Mouse (Mus musculus) liver, embryonic 14.5 days (tissue): ENCODE data around the gene Syt8.

Experiments
- CTCF ChIP-seq: IDR thresholded peaks from 2 replicates; pipeline ENCODE4 v1.5.1; 2016; ENCODE audit warnings: antibody characterized with exemption, low read depth, control low read depth
- EP300 ChIP-seq: IDR thresholded peaks from 2 replicates; pipeline ENCODE4 v1.6.1; 2016; ENCODE audit warnings: antibody characterized with exemption, low read depth

DNA sequence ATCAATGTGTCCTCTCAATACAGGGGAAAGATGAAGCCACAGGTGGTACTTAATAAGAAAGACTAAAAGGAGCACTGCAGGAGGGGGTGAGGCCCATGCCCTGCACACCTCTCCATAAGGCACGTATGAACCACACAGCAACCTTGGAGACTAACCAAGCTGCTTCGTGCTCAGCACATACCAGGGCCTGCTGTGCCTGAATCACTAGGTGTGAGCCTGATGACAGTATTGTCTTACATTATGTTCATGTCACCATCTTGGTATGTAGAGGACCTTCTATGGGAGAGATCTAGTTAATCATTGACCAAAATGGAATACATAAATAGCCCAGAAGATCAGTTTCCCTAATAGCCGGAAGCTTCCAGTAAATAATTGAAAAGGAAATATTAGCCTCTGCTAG is 25.0 kb upstream of the Syt8 start:
- TF ChIP-seq CTCF (no peak), EP300 (no peak)
